Mouse (Mus musculus) heart, adult 9 months (tissue): Measurements from ENCODE around the gene Rsrp1.
"Not testable (repeated sequence)": the region's sequence is repeated elsewhere in the genome, so short reads cannot be mapped to it uniquely, and the experiment has no call there.

ENCODE experiments used
- DNase-seq, 2 experiments: peaks; one replicate each; pipeline ENCODE4 v3.0.0; 2022; ENCODE audit warnings: low spot score in 2 of 2

The Rsrp1 gene

DNA sequence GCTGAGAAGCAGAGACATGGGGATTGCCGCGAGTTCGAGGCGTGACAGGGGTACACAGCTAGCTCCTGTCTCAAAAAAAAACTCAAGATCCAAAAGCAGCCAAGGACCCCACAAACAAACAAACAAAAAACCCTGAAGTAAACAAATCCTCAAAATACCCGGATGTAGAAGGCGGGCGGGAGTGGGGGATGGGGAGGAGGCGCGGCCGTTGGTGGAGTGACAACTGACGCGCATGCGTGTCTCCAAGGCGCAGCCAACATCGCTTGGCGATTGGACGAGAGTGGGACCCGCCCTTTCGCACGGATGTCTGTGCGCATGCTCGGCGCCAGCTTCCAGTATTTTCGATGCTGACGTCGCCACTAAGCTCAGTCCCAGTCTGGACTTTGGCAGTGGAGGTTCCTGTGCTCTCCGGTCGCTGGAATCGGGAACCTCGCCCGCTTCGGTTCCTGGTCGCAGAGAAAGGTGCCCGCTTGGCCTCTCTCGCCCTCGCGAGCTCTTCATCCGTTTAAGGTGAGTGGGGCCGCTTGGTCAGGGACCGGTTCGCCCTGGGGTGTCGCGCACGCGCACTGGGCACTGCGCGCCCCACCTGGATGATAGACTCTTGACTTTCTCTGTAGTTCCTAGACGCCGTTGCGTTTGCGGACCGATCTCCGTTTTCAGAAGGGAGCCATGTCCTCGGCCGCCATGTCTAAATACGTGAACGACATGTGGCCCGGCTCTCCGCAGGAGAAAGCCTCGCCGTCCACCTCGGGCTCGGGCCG lies at the start of gene Rsrp1:
Rsrp1 (plus strand) TSS at position 335 of the 761 bp plus-strand sequence.
- peak; percentile 98 to 99 for DNase-seq

DNA sequence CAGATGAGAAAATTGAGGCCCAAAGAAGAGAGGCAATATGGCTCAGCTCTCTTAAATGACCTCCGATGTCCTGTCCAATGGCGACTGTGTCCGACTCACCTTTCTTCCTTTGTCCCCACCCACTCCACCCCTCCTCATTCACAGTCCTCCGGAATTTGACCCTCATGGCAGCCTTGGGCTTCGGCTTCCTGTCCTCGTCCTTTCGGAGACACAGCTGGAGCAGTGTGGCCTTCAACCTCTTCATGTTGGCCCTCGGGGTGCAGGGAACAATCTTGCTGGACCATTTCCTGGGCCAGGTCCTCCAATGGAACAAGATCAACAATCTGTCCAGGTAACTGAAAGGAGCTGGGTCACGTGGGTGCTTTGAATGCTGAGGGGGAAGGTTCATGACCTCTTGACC lies 47.2 kb upstream of the Rsrp1 start:
- no peak for DNase-seq

- DNase-seq: peak in 1 of 2 experiments; percentile 58
Measured at GRCm38 (mm10) chr4:134879410-134879981, 43.9 kb upstream of the Rsrp1 start.

DNA sequence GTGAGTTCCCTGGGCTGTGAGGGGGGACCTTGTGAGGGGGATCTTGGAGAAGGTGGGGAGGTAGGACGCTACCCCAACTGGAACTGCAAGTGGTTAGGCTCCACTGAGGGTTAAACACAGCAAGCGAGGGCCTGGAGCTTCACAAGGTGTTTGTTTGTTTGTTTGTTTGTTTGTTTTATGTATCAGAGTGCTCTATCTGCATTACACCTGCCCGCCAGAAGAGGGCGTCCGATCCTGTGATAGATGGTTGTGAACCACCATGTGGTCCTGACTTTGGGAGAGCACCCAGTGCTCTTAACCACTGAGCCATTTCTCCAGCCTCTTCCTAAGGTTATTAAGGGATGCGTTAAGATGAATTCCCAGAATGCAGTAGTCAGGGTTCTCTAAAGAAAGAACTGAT lies 43.4 kb upstream of the Rsrp1 start:
- no peak for DNase-seq

DNA sequence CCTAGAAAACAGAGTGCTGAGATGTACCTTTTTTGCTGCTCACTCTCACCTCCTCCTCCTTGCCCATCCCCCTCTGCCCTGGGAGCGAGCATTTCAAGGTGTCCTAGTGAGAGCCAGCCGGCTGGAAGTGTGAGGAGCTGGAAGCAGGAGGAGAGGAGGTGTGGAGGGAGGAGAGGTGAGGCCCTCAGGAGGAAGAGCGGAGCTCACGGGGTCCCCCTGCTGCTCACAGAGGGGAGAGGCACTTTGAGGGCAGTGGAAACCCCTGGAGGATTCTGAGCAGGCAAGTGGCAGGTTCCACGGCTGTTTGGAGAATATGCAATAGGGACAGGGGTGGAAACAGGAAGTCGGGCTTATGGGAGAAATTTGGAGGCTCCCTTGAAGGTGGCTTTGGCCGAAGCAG lies 40.1 kb upstream of the Rsrp1 start:
- DNase-seq: no peak

GRCm38 (mm10) chr4:134883808-134884207 lies 39.6 kb upstream of the Rsrp1 start:
- peak; percentile 33 to 44 for DNase-seq

DNA sequence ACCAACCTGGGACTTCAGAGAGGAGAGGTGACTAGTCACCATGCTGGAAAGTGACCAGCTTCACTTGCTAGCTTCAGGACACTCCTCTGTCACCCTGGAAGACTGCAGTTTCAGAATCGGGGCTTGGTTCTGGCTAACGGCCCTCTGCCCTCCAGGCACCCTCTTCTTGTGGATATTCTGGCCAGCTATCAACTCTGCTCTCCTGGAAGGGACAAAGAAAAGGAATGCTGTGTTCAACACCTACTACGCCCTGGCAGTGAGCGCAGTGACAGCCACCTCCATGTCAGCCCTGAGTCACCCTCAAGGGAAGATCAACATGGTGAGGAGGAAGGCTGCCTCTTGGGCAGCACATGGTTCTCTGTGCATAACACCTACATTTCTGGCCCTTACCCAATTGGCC lies 39.0 kb upstream of the Rsrp1 start:
- peak in 1 of 2 experiments; percentile 16 for DNase-seq

DNA sequence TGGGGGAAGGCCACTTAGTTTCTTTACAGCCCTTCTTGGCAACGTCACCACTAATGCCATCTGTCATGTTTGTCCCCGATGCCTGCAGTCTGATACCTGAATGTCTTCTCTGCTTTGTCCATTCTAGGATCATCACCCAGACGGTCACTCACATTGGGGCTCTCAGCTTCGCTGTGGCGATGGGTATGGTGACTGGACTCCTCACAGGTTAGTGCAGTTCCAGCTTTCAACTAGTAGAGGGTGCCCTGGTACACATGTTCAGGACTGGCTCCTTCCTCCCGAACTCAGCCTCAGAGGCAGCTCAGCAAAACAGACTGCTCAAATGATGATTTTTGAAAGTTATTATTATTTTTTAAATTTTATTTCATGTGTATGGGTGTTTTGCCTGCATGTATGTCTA lies 31.3 kb upstream of the Rsrp1 start:
- DNase-seq: peak in 1 of 2 experiments; percentile 48

- no peak for DNase-seq
Measured at GRCm38 (mm10) chr4:134897256-134897655, 26.1 kb upstream of the Rsrp1 start.

GRCm38 (mm10) chr4:134901126-134901525 lies 22.3 kb upstream of the Rsrp1 start:
- no peak for DNase-seq

GRCm38 (mm10) chr4:134903046-134903445 lies 20.3 kb upstream of the Rsrp1 start:
- no peak for DNase-seq

- not testable (repeated sequence) for DNase-seq
Measured at GRCm38 (mm10) chr4:134911406-134911805, 12.0 kb upstream of the Rsrp1 start.

- peak in 1 of 2 experiments; percentile 56 for DNase-seq
Measured at GRCm38 (mm10) chr4:134913413-134913812, 10.0 kb upstream of the Rsrp1 start.

GRCm38 (mm10) chr4:134914122-134914863 lies 9.1 kb upstream of the Rsrp1 start:
- no peak for DNase-seq

GRCm38 (mm10) chr4:134914864-134915209 lies 8.6 kb upstream of the Rsrp1 start, which contains the start of gene Tmem50a:
Gene Tmem50a (minus strand): TSS chr4:134915024.
- DNase-seq: peak; percentile 94 to 95

GRCm38 (mm10) chr4:134915223-134916050 lies 8.0 kb upstream of the Rsrp1 start:
- no peak for DNase-seq

DNA sequence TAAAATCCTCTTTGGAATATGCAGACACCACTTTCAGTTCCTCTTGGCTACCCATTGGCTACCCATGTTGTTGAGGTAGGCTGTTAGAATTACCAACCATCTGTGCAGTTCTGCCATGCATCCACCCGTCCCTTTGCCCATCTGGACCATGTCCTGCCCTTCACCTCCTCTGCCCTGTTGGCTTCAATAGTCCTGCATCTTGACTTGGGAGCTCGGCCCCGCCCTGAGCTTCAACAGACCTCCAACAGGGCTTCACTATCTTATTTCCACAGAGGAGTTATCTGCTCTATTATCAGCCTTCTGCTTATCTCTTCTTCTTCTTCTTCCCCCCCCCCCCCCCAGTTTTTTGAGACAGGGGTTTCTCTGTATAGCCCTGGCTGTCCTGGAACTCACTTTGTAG lies 6.2 kb upstream of the Rsrp1 start:
- no peak for DNase-seq

GRCm38 (mm10) chr4:134918381-134918780 lies 5.0 kb upstream of the Rsrp1 start:
- DNase-seq: peak; percentile 79

- DNase-seq: peak in 1 of 2 experiments; percentile 50
Measured at GRCm38 (mm10) chr4:134919733-134920540, 3.5 kb upstream of the Rsrp1 start.

DNA sequence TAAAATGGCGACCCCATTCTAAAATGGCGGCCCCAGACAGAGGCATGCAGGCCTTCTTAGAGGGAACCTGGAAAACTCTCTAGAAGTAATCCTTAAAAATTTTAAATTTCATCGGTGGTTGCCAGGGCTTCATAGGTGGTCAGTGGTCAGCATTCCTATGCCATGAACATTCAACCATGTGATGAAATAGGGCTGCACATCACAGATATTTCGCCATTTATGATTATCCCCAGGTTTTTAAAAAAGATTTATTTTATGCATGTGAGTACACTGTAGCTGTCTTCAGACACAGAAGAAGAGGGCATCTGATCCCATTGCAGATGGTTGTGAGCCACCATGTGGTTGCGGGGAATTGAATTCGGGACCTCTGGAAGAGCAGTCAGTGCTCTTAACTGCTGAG lies 2.8 kb upstream of the Rsrp1 start:
- DNase-seq: no peak

DNA sequence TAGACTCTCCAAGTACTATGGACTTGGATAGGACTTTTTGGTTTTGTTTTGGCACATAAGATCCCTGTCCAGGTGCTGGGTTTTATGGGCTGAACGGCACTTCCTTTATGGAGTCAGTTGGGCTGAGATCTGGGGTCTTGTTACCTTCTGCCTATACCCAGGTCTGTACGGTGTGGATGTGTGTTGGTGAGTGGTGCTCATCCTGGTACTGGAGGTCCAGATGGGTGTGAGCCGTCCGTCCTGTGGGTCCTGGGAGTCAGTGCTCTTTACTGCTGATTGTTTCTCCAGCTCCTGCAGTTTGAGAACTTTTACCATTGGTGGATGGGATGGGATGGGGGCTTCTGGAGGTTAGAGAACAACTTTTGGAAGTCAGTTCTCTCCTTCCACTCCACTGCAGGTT lies 1.7 kb upstream of the Rsrp1 start:
- DNase-seq: no peak
